Mouse (Mus musculus): ENCODE measurements around the gene Ucn.

DNA sequence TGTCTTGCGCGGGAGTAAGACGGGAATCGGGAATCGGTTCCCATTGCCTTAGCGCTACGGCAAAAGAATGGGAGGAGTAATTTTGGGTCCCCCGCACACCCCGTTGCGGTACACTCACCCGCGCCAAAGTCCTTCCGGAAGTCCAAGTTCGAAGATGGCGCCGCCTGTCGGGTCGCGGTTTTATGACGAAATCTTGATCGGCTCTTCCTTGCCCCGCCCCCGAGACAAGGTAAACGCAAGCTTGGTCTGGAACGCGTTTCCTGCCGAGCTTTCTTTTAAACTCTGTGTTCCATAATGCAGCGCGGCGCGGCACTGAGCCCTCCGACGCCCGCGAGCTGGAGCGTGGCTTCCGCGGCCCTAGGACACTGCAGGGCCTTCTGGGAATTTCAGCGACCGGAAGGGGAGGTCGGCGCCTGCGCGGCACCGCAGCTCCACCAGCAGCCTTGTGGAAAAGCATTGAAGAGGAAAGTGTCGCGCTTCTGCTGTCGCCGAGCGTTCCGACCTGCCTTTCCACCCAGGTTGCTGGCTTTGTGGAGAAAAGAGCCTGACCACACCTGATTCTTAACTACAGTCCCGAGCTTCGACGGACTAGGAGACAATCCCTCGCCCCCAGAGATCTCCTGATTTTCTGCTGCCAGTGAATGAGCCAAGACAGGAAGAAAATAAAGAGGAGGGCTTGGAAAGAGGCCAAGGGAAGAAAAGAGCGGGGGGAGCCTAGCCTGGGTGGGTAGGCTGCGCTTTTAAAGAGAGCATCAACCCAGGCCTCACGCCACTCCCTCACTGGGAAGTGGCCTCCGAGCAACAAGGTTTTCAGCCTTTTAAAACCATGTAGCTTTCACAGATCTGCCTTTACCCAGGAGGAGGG lies 41.4 kb upstream of the Ucn start, which contains the start of the genes Gm29609 and Gtf3c2:
- TF ChIP-seq TAL1 (conservative IDR thresholded peaks at IDR 0.05; ENCODE audit: low read depth, low read length): no peak
- TF ChIP-seq CTCF (IDR thresholded peaks at IDR 0.05; ENCODE audit: low read depth, low read length): no peak
- TF ChIP-seq GATA1 (IDR thresholded peaks at IDR 0.05; ENCODE audit: borderline replicate concordance, low read length): no peak
- TF ChIP-seq POLR2AphosphoS5 (IDR thresholded peaks at IDR 0.05; ENCODE audit: insufficient replicate concordance, low read depth, low read length): no peak
- no peak for TF ChIP-seq GATA2 (IDR thresholded peaks at IDR 0.05; ENCODE audit: borderline replicate concordance, low read depth, low read length)

All from G1E (cell line).